Mouse (Mus musculus) spleen, postnatal 36 days (tissue): Measurements from ENCODE around the gene Gramd4.

Experiments
- DNase-seq, 2 experiments: peaks; one replicate each; pipeline ENCODE4 v3.0.0; 2022; ENCODE audit warnings: low spot score in 2 of 2, mixed read lengths in 1 of 2

The Gramd4 gene

DNA sequence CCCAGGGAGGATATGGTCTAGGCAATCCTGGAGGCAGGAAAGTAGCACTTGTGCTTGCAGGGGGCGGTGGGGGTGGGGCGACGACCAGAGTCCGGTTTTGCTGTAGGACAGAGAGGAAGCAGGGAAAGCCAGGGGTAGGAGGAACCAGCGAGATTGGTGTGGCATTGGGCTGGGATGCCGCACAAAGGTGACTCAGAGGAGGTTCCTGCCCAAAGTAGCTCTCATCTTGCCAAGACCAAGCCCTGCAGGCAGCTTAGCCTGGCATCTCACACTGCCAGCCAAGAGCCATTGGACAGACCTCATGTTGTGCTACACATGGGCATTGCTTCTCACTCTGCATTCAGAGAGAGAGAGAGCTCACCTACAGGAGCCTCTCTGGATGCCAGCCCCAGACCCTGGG lies at the start of gene Gramd4:
Gene Gramd4, plus strand, starts transcription at position 283 of the 400 bp plus-strand sequence.
- peak in 1 of 2 experiments; percentile 1 for DNase-seq

DNA sequence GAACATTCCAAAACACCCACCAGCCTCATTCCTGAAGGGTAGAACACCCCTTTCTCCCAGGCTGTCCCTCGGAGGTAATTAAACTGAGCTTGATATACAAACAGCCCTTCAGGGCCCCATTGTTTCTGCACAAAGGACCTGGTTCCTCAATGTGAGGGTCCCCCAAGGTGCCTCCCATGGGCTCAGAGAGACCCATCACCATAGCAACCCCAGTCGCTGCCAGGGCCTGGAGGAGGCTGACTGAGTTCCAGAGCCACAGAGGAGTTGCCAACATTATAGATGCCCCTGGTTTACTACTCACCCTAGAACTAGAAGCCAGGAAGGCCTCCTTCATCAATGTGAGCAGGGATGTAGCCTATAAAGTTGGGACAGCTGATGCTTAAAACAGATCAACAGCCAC lies 44.4 kb upstream of the Gramd4 start:
- no peak for DNase-seq

DNA sequence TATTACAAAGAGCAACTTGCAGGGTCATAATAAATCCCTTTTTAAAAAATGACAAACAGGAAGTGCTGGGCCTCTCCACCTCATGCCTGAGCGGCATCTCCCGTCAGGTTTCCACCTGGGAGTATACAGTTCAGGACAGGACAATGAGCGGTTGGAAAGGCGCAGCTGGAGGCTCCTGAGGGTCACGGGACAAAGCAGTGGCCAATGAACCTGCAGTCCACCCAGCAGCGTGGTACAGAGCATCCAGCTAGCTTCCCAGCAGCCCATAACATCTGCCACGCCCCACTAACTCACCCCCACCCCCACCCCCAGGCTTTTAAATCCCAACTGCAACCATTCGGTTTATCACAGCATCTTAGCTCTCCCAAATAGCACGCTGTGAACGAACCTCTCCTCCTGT lies 43.8 kb upstream of the Gramd4 start:
- no peak for DNase-seq

DNA sequence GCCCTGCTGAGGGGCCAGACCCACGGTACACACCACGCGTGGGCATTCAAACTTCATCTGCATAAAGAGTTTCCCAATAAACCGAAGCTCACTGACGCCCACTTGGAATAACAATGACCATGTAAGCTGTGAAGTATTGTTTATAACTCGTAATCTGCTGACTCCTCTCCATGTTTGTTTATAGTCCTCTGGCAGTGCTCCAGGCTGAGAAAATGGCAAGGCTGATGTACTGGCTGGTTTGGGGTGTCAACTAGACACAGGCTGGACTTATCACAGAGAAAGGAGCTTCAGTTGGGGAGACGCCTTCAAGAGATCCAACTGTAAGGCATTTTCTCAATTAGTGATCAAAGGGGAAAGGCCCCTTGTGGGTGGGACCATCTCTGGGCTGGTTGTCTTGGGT lies 42.5 kb upstream of the Gramd4 start:
- no peak for DNase-seq

DNA sequence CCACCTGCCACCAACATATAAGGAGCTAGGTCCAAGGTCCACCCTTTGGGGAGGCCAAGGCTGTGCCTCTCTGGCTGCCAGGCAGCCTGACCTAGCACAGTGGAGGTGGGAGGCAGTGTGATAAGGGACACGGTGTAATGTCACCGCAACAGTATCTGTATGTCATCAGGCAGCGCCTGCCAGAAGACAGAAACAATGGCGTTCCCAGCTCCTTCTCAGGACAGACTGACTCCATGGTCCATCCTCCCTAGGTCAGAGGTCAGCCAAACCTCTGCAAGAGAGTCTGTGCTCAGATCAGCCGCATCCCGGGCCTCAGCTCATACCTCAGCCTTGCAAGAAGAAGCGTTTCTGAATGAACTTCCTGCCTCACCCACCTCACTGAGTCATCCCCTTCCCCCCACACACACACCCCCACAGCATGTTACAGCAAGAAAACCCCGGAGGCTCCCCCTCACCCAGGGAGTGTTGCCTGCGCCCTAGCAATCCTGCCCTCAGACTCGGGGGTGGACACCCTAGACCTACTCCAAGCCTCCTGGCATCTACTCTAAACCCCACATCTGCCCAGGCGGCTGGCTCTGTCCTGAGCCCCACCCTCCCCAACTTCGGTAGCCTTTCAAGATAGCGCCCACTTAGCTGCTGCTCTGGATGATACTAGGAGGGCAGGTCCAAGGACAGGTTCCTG lies 41.5 kb upstream of the Gramd4 start:
- peak in 1 of 2 experiments; percentile 39 for DNase-seq

DNA sequence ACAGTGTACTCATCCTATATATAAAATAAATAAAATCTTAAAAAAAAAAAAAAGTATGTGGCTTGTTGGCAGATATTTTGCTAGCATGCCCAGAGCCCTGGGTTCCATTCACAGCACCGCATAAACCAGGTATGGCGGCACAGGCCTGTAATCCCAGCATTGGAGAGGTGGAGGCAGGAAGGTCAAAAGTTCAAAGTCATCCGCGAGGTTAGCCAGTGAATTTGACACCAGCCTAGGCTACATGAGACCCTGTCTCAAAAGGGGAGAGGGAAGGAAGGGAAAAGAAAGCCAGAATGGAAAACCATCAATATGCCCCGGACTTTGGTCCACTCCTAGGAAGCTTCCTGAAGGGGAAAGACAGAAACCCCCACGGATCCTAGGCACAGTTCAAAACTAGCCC lies 40.2 kb upstream of the Gramd4 start:
- DNase-seq = no peak

DNA sequence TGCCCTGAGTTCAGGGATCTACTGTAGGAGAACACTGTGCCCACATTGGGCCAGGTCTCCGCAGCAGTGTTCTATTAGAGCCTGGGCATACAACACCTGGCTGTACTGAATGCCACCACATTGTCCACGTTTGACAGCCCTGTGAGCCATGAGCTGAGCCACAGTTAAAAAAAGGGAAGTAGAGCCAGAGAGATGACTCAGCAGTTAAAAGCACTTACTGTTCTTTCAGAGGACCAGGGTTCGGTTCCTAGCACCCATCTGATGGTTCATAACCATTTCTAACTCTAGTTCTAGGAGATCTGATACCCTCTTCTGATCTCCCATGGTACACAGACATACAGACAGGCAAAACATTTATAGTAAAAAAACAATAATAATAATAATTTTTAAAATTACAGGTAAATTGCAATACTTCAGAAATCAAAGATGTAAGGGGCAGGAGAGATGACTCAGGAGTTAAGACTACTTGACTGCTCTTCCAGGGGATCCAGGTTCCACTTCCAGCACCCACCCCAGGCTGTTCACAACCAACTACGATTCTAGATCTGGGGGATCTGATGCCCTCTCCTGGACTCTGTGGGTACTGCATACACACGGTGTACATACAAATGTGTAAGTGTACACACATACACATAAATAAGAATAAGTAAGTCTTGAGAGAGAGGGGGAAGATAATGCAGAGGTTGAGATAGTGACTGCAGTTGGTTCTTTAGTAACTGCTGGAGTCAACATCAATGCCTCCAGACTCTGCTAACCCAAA lies 38.6 kb upstream of the Gramd4 start:
- no peak for DNase-seq

DNA sequence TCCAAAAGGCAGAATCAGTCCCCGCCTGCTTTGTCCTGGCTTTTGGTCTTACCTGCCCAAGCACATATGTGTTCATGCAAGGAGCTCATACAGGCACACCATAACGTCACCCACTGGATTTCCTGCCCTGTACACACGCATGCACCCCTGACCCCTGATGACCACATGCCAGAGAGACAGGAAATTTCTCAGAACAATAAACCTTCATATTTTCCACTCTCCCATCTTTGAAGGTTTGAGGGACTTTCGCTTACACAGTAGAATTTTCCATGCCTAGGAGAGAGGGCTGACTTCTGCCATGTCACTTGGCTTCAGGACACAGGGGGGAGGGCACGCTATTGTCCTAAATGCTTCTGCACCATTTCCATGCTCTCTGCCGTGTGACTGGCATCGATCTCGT lies 37.5 kb upstream of the Gramd4 start:
- no peak for DNase-seq

DNA sequence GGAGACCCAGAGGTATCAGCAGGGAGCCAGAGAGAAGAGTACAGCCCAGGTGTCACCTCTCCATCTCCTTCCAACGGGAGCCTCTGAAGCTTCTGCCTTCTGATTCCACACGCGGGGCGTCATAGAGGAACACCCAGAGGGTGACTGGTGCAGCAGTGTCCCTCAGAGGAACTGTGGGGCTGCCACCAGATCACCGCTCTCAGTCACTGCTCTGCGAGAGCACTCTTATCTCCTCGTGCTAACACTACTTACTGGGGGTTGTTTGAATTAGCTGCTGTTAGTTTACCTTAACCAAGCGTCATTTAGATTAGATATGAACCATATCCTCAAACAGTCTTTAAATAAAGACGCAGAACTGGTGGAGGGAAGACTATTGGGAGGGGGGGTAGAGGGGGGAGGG lies 36.2 kb upstream of the Gramd4 start:
- no peak for DNase-seq

DNA sequence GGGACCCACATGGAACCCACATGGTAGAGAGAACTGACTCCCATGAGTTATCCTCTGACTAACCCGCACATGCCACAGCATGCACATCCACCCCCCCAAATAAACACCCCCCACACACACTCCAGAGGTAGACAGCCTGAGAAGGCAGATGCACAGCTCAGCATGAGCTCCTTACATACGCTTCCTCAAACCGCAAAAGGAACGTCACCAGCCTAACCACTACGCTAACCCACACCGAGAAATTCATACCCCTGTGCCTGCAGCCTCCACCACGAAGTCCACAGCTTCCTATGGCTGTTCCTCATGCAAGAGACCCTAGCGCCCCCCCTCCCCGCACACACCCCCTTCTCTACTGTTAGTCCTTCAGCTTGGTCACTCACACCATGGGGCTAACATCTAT lies 35.5 kb upstream of the Gramd4 start:
- no peak for DNase-seq

DNA sequence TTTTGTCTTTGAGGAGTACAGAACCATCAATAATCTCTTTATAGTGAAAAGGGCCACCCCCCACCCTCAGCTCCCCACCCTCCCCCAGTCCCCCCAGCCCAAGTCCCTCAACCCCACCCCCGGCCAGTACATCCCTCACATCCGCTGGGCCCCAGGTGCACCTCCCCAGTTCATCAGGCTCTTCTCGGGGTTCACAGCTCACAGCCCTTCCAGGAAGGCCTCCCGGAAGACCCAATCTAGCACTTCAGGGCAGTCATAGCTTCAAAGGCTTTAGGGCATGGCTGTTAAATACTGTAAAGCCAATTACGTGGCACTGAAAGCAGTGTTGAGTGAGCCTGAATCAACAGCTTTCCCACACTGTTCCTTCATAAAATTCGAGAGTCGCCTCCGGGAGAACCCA lies 29.6 kb upstream of the Gramd4 start:
- no peak for DNase-seq

DNA sequence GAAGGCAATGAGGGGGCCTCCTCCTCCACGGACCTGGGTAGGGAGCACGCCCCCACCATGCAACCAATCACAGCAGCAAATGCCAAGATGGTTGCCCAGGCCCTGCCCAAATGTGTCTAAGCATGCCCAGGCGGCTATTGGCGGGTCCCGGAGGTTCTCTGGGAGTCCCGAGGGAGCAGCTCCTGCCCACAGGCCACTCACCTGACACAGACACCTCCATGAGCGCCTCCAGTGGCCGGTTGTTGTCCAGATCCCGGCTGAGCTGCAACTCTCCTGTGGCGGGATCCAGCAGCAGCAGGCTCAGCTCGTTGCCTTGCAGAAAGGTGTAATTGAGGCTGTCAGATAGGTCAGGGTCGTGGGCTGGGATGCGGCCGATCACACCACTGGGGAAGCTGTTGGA lies 27.5 kb upstream of the Gramd4 start:
- DNase-seq = no peak

DNA sequence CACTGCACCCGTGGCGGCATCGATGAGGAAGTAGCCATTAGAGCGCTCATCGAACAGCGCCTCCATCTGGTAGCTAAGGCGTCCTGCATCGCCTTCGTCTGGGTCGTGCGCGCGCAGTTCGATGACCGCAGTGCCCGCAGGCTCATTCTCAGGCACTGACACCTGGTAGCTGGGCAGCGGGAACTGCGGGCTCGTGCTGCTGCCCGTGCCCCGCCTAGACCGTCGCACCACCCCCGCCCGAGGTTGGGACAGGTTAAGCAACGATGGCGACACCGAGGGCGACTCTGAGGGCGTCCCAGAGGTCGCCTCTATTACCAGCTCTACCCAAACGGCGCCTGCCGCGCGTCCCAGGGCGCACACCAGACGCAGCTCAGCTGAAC lies 24.7 kb upstream of the Gramd4 start:
- no peak for DNase-seq

DNA sequence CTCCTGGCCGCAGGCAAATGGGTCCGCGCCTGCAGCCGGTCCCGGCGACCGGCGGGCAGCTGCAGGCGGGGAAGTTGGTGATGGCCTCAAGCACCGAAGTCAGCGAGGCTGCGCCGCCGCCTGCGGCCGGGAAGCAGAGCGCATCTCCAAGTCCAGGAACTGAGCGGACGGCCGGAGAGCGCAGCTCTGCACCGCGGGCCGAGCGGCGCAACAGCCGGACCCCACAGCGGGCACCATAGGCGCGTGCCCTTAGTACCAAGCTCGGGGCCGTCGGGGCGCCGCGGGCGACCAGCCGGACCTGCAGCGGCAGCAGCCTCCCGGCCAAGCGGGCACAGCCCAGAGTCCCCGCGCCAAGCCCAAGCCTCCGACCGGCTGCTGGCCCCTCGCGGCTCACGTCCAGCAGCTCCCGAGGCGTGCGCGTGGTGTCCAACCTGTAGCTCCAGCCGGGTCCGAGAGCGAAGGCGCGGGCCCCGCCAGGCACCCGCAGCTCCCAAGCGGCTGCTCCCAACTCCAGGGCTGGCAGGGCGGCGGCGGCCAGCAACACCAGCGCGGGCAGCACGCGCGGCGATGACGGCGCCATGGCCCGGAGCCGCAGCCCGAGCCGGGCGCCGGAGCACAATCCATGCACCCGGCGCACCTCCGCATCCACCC lies 24.2 kb upstream of the Gramd4 start, which contains the start of gene Celsr1:
Gene Celsr1, minus strand, starts transcription at position 587 of the 651 bp plus-strand sequence.
- DNase-seq = no peak

DNA sequence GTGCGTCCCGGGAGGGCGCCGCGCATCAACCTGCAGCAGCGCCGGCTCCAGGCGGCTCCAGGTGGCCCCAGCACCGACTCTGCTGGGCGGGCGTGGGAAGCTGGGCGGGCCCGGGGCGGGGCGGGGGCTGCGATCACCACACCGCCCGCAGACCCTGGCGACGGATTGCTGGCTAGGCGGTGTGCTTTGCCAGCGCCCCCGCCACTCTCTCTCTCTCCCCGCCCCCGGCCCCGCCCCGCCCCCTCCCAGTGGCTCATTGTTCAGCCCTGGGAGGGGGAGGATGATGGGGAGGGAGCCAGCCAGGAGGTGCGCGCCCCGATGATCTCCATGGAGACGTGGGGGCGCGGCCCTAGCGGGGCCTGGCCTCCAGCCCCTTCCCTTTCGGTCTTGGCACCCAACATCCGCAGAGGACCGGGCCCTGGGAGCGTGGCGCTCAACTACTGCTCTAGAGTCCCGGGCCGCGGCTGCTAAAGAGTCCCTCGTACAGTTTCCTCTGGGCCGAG lies 23.4 kb upstream of the Gramd4 start:
- DNase-seq = peak in 1 of 2 experiments; percentile 22

DNA sequence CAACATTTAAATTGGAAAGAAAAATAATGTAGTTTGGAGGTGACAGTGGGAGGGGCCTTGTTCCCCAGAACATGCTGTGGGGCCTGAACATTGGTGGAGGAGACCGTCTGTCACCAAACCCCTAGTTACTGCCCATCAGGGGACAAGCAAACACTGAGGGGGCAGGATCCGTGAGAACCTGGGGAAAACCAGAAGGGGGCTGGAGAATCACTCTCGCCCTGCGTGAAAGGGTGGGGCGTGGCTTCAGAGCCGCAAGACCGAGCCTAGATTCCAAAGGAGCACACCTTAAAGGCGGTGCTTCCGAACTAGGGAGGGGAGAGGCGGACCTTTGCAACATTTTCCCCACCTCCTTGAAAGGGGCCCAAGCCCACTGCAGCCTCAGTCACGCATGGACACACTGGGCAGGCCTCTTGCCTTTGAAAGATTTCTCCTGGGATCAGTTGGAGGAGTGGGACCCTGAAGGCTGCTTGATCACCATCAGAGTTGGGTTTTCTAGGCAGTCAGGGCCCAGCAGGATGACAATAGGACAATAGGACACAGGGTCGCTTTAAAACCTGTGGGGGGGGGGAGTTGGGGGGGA lies 22.6 kb upstream of the Gramd4 start:
- no peak for DNase-seq

DNA sequence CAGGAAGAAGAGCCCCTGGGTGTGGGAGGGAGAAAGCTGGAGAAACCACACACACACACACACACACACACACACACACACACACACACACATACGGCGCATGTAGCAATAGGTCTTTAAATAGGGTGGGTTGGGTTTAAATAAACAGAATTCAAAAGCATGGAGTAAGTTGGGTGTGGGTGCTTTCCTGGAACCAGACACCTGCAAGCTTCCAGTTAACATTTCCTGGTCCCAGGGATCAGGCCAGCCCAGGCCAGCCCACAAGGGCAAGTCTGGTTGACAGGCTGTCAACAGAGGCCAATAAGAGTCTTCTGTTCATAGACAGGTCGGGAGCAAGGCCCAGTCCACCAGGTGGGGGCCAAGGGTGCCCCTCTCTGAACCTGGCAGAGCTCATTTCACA lies 21.6 kb upstream of the Gramd4 start:
- DNase-seq = no peak

DNA sequence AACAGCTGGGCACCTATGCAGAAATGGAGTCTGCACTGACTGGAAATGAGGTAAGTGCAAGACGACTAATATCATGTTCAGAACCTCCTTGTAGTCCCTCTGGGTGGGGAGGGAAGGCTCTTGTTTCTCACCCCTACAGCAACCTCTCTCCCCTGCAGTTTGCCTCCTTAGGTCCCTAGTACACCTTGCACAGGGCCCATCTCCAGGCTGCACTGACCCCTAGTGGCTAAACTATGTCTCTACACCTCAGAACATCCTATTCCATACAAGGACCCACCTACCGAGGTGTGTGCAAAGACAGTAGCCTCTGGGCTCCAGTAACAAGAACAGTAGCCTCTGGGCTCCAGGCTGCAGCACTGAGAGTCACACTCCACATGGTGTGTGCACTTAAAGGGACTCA lies 18.7 kb upstream of the Gramd4 start:
- peak; percentile 64 to 69 for DNase-seq

DNA sequence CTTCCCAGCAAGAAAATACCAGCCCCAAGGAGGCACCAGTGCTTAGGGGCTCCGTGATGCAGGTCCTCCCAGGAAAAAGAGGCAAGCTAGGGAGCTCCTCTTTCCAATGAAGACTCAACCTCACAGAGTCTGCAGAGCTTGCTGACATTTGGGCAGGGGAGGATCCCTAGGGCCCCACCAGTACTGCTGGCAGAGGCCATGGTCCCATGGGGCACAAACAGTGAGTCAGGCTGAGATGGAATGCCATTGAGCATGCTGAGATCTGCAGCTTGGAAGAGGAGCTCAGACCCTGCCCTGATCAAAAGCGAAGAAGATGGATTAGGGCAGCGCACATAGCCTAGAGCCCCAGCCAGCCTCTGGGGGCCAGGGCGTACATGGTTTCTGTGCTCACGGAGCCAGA lies 16.1 kb upstream of the Gramd4 start:
- no peak for DNase-seq

DNA sequence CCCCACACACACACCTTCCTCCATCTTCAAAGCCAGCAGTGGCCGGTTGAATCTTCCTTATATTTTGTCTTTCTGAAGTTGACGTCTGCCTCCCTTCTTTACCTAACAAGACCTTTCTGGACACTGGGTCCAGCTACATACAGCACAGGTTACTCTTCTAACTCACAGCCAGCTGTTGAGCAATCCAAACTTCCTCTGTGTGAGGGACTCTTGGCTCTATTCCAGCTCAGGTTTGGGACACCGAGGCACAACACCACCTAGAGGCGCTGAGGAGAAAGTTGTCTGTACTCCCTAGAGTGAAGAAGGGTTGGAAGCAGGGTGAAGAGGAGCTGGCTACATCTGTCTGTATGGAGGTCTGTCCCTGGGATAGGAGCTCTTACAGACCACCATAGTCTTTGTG lies 15.1 kb upstream of the Gramd4 start:
- no peak for DNase-seq

DNA sequence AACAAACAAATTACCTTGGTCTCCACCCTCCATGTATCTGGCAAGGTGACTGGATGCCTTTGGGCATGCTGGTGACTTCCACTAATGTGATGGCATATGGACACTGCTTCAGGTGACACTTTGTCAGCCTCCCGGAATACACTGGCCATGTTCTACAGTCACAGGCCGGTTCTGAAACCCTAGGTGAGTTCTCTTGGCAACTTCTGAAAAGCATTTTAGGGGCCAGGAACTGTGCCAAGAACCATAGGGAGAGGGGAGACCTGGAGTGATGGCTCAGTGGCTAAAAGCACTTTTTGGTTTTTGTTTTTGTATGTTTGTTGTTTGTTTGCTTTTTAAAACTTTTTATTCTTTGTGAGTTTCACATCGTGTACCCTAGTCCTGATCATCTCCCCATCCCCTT lies 8.0 kb upstream of the Gramd4 start:
- no peak for DNase-seq

DNA sequence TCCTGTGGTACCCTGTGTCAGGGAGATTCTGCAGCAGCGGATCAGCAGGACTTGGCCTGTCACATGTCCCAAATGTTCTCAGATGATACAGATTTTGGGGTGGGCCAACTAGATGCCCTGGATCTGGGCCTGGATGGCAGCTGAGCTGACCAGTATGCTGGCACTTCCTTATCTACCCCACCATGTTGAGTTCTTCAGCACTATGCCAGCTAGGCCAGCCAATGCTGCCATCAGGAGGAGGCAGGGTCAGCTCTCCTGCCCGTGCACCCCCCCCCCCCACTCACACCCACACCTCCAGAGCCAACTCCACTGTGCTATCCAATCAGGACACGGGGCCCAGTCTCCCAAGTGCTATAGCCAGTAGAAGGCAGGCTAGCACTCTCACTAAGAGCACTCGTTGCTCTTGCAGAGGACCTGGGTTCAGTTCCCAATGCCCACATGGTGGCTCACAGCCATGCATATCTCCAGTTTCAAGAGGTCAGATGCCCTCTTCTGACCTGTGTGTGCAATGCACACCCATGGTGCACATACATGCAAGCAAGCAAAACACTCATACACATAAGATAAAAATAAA lies 7.2 kb upstream of the Gramd4 start:
- DNase-seq = no peak
